Comparison of ENCODE assay signal across 19 mouse cellular contexts in the genomic region with DNA sequence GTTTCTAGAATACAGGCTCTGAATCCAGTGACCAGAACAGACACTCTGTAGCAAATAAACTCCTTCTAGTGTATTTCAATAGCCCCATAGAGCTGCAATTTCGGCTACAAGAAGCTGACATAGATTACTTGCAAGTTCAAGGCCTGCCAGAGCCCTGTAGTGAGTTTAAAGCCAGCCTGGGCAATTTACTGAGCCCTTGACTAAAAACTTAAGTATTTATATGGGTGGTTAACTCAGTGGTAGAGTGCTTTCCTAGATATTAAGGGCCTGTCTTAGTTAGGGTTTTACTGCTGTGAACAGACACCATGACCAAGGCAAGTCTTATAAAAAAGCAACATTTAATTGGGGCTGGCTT.
"Had no signal": no experiment of that assay in that cellular context is flagged by ENCODE, and none has a peak within 500 bp of the region (broad histone marks: within the 10 kb centered on the region; RNA-seq: fewer than 3 reads in every experiment).

No protein-coding gene starts in this region.

- H3K9ac ChIP-seq: limb, embryonic 13.5 days; liver, embryonic 12.5 days; liver, embryonic 15.5 days; lung, embryonic 15.5 days; neural tube, embryonic 12.5 days; stomach, embryonic 15.5 days had no signal

- H3K27ac ChIP-seq: kidney, postnatal 0 days; limb, embryonic 10.5 days; limb, embryonic 13.5 days; liver, embryonic 12.5 days; liver, embryonic 15.5 days; lung, embryonic 15.5 days; neural tube, embryonic 12.5 days; stomach, embryonic 15.5 days had no signal

- ATAC-seq: liver, embryonic 12.5 days had no signal

- H3K27me3 ChIP-seq: liver, embryonic 12.5 days; liver, embryonic 15.5 days; lung, embryonic 15.5 days; megakaryocyte, embryonic 14.5 days; neural tube, embryonic 12.5 days; stomach, embryonic 15.5 days had no signal

- DNase-seq: kidney, adult 2 months; kidney, postnatal 25 days; liver; lung, adult 18-20 months; lung, postnatal 10 days; lung, postnatal 36 days; right cerebral cortex, postnatal 25 days; spleen, adult 18-20 months; thymus, postnatal 25 days had no signal

- H3K4me1 ChIP-seq: limb, embryonic 10.5 days; limb, embryonic 13.5 days; liver, embryonic 15.5 days; lung, embryonic 15.5 days; neural tube, embryonic 12.5 days; stomach, embryonic 15.5 days had no signal

- H3K4me3 ChIP-seq: limb, embryonic 10.5 days; limb, embryonic 13.5 days; liver, embryonic 12.5 days; liver, embryonic 15.5 days; lung, embryonic 15.5 days; megakaryocyte, embryonic 14.5 days; neural tube, embryonic 12.5 days; stomach, embryonic 15.5 days had no signal

- H3K9me3 ChIP-seq: limb, embryonic 10.5 days; limb, embryonic 13.5 days; liver, embryonic 12.5 days; liver, embryonic 15.5 days; lung, embryonic 15.5 days; neural tube, embryonic 12.5 days; stomach, embryonic 15.5 days had no signal

- H3K4me2 ChIP-seq: limb, embryonic 13.5 days; liver, embryonic 12.5 days; liver, embryonic 15.5 days; lung, embryonic 15.5 days; midbrain, embryonic 11.5 days; neural tube, embryonic 12.5 days; stomach, embryonic 15.5 days had no signal

- H3K36me3 ChIP-seq: limb, embryonic 10.5 days; limb, embryonic 13.5 days; liver, embryonic 12.5 days; liver, embryonic 15.5 days; lung, embryonic 15.5 days; neural tube, embryonic 12.5 days; stomach, embryonic 15.5 days had no signal
